Mouse (Mus musculus): ENCODE results near the gene Ushbp1.

DNA sequence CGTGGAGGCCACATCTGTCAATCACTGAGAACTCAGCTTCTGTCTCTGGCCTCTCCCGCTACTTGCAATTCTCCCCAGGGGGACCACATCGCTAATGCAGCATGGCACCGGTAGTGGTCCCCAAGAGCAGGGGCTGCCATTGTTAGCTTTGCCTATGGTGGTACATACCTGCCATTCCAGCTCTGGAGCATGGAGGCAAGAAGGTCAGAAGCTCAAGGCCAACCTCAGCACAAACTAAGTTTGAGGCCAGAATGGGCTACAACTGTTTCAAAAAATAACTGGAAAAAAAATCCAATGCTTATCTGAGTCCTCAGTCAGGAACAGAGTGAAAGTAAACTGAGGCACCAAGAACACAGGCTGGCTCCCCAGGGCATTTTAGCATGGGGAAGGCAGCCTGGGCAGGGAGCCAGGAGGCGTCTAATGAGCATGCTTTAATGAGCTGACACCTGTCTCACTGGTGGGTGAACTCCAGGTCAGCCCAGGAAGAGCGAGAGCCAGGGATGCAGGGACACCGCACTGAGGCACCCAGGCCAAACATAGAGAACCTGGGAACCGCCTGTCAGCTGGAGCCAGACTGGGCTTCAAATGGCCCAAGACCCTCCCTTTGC lies 19.1 kb downstream of the Ushbp1 start:
- TF ChIP-seq CTCF (IDR thresholded peaks at IDR 0.05; ENCODE audit: control insufficient read depth, insufficient read depth, insufficient read length) = no peak
- no peak for TF ChIP-seq MYOD1 (IDR thresholded peaks at IDR 0.05; ENCODE audit: control insufficient read depth, insufficient read length, low read depth)
- TF ChIP-seq MAX (IDR thresholded peaks at IDR 0.05) = no peak

Measured in C2C12 (cell line).